Mouse (Mus musculus) embryonic facial prominence, embryonic 12.5 days (tissue): ENCODE results near the gene Ccdc85c. TPM values are rescaled to one million over a fixed set of nuclear protein-coding genes. Genes with fewer than 3 reads are reported as not detected.

Experiments
- ATAC-seq: fragments of 200-750 bp; cut with Nextera tagmentation; 2 replicates; pipeline ENCODE4 v1.8.0; 2017; ENCODE audit not compliant: insufficient number of reproducible peaks, insufficient read depth, low FRiP score, low TSS enrichment
- H3K27ac ChIP-seq: fragments of 300-500 bp; sonication (generic); 2 replicates; pipeline ENCODE4 v1.5.1; 2016; ENCODE audit warnings: mild to moderate bottlenecking
- H3K27me3 ChIP-seq: fragments of 300-500 bp; sonication (generic); 2 replicates; pipeline ENCODE4 v1.6.1; 2016; ENCODE audit warnings: mild to moderate bottlenecking, moderate library complexity
- H3K36me3 ChIP-seq: fragments of 300-500 bp; sonication (generic); 2 replicates; pipeline ENCODE4 v1.6.1; 2016; ENCODE audit warnings: mild to moderate bottlenecking
- H3K4me1 ChIP-seq: fragments of 300-500 bp; sonication (generic); 2 replicates; pipeline ENCODE4 v1.6.1; 2016
- H3K4me2 ChIP-seq: fragments of 300-500 bp; sonication (generic); replicated peaks from 2 replicates; pipeline ENCODE4 v1.6.1; 2016; ENCODE audit warnings: mild to moderate bottlenecking, moderate library complexity
- H3K4me3 ChIP-seq: fragments of 300-500 bp; sonication (generic); 2 replicates; pipeline ENCODE4 v1.5.1; 2016; ENCODE audit warnings: mild to moderate bottlenecking
- H3K9ac ChIP-seq: fragments of 300-500 bp; sonication (generic); 2 replicates; pipeline ENCODE4 v1.6.1; 2016; ENCODE audit warnings: mild to moderate bottlenecking, moderate library complexity
- H3K9me3 ChIP-seq: fragments of 300-500 bp; sonication (generic); 2 replicates; pipeline ENCODE4 v1.6.1; 2016; ENCODE audit warnings: mild to moderate bottlenecking, moderate library complexity
- WGBS: fragments of 180-500 bp; shearing (Covaris S2); methylation state at CpG from one replicate; pipeline ENCODE4 v1.1.7; 2016; 5-methylcytosine and 5-hydroxymethylcytosine counted together
- polyA plus RNA-seq: library from polyadenylated mRNA; unstranded; fragments of >200 nt; fragmentation: Nextera tagmentation; extraction: Ambion mirVana; gene quantifications from 2 replicates; pipeline ENCODE4 v1.2.1, GENCODE M21; 2016

The Ccdc85c gene
- polyA plus RNA-seq, 1 experiment from 2014 or later = 7.7 TPM

GRCm38 (mm10) chr12:108208726-108209438 is 66.3 kb downstream of the Ccdc85c start:
- peaks cover 30% of the 10 kb centered on the region for H3K36me3 ChIP-seq
- ATAC-seq = no peak
- no peaks in the 10 kb centered on the region for H3K9me3 ChIP-seq
- no peak overlapping the region for H3K4me3 ChIP-seq
- H3K27me3 ChIP-seq = no peaks in the 10 kb centered on the region
- no peak overlapping the region for H3K4me2 ChIP-seq
- peaks cover 22% of the 10 kb centered on the region for H3K4me1 ChIP-seq
- no peak overlapping the region for H3K27ac ChIP-seq
- no peak overlapping the region for H3K9ac ChIP-seq
- 34% methylated on average over 13 of the region's 13 CpGs for WGBS

- 90% methylated on average over 9 of the region's 9 CpGs for WGBS
- Histone ChIP-seq H3K36me3 (peaks cover 35% of the 10 kb centered on the region), H3K27ac (no peak overlapping the region), H3K4me3 (no peak overlapping the region), H3K9me3 (no peaks in the 10 kb centered on the region), H3K9ac (no peak overlapping the region), H3K4me1 (peaks cover 15% of the 10 kb centered on the region), H3K4me2 (no peak overlapping the region), H3K27me3 (no peaks in the 10 kb centered on the region)
- no peak for ATAC-seq
These were observed 67.0 kb downstream of the Ccdc85c start for GRCm38 (mm10) chr12:108208216-108208615.

GRCm38 (mm10) chr12:108206641-108207040 is 68.6 kb downstream of the Ccdc85c start:
- no peaks in the 10 kb centered on the region for H3K27me3 ChIP-seq
- peaks cover 51% of the 10 kb centered on the region for H3K36me3 ChIP-seq
- no peaks in the 10 kb centered on the region for H3K9me3 ChIP-seq
- peaks cover 3% of the 10 kb centered on the region; the same call in 1 of the 2 replicates for H3K4me1 ChIP-seq
- H3K4me3 ChIP-seq = no peak overlapping the region
- ATAC-seq = peak; percentile 29; the same call in 1 of the 2 replicates
- WGBS = 16% methylated on average over 5 of the region's 5 CpGs
- no peak overlapping the region for H3K9ac ChIP-seq
- H3K4me2 ChIP-seq = no peak overlapping the region
- H3K27ac ChIP-seq = no peak overlapping the region

- no peak overlapping the region for H3K4me2 ChIP-seq
- no peak overlapping the region for H3K9ac ChIP-seq
- ATAC-seq = no peak
- H3K9me3 ChIP-seq = no peaks in the 10 kb centered on the region
- H3K27ac ChIP-seq = no peak overlapping the region
- no peak overlapping the region for H3K4me3 ChIP-seq
- H3K36me3 ChIP-seq = peaks cover 66% of the 10 kb centered on the region
- 79% methylated on average over 12 of the region's 12 CpGs for WGBS
- no peaks in the 10 kb centered on the region for H3K27me3 ChIP-seq
- peaks cover 2% of the 10 kb centered on the region; the same call in 1 of the 2 replicates for H3K4me1 ChIP-seq
These were observed 70.2 kb downstream of the Ccdc85c start for GRCm38 (mm10) chr12:108204978-108205377.

- H3K36me3 ChIP-seq = peaks cover 77% of the 10 kb centered on the region
- H3K4me1 ChIP-seq = no peaks in the 10 kb centered on the region; the same call in 1 of the 2 replicates
These were observed 71.3 kb downstream of the Ccdc85c start for GRCm38 (mm10) chr12:108203895-108204294.

GRCm38 (mm10) chr12:108200094-108200493 is 75.1 kb downstream of the Ccdc85c start:
- Histone ChIP-seq H3K36me3 (peaks cover 91% of the 10 kb centered on the region), H3K4me3 (no peak overlapping the region), H3K27me3 (no peaks in the 10 kb centered on the region), H3K27ac (no peak overlapping the region), H3K4me1 (no peaks in the 10 kb centered on the region; the same call in 1 of the 2 replicates), H3K4me2 (no peak overlapping the region), H3K9ac (no peak overlapping the region), H3K9me3 (no peaks in the 10 kb centered on the region)
- no peak for ATAC-seq
- 84% methylated on average over 1 of the region's 1 CpGs for WGBS

More at GRCm38 (mm10) chr12:108203895-108204294, 71.3 kb downstream of the Ccdc85c start:
- Histone ChIP-seq H3K4me2 (no peak overlapping the region), H3K9me3 (no peaks in the 10 kb centered on the region), H3K27me3 (no peaks in the 10 kb centered on the region), H3K9ac (no peak overlapping the region), H3K27ac (no peak overlapping the region), H3K4me3 (no peak overlapping the region)
- ATAC-seq = no peak
- WGBS = 66% methylated on average over 8 of the region's 8 CpGs

- peaks cover 95% of the 10 kb centered on the region for H3K36me3 ChIP-seq
- no peak overlapping the region for H3K9ac ChIP-seq
- no peak overlapping the region for H3K27ac ChIP-seq
- no peaks in the 10 kb centered on the region for H3K4me1 ChIP-seq
- no peaks in the 10 kb centered on the region for H3K9me3 ChIP-seq
- no peaks in the 10 kb centered on the region for H3K27me3 ChIP-seq
- ATAC-seq = no peak
- no peak overlapping the region for H3K4me3 ChIP-seq
- no peak overlapping the region for H3K4me2 ChIP-seq
- 85% methylated on average over 4 of the region's 4 CpGs for WGBS
These were observed 76.8 kb downstream of the Ccdc85c start for GRCm38 (mm10) chr12:108198447-108198846.

- 96% methylated on average over 11 of the region's 11 CpGs for WGBS
- Histone ChIP-seq H3K4me1 (no peaks in the 10 kb centered on the region), H3K9ac (no peak overlapping the region), H3K9me3 (no peaks in the 10 kb centered on the region), H3K27ac (no peak overlapping the region), H3K4me2 (no peak overlapping the region), H3K4me3 (no peak overlapping the region), H3K36me3 (peaks cover 90% of the 10 kb centered on the region), H3K27me3 (no peaks in the 10 kb centered on the region)
- ATAC-seq = no peak
These were observed 79.5 kb downstream of the Ccdc85c start for GRCm38 (mm10) chr12:108195761-108196160.

- no peak overlapping the region for H3K4me3 ChIP-seq
- H3K4me2 ChIP-seq = no peak overlapping the region
- no peak overlapping the region for H3K9ac ChIP-seq
- peaks cover 89% of the 10 kb centered on the region for H3K36me3 ChIP-seq
- H3K27me3 ChIP-seq = no peaks in the 10 kb centered on the region
- WGBS = 93% methylated on average over 5 of the region's 5 CpGs
- no peak for ATAC-seq
- H3K4me1 ChIP-seq = no peaks in the 10 kb centered on the region
- H3K9me3 ChIP-seq = no peaks in the 10 kb centered on the region
- H3K27ac ChIP-seq = no peak overlapping the region
These were observed 81.3 kb downstream of the Ccdc85c start for GRCm38 (mm10) chr12:108193878-108194277.

- H3K9me3 ChIP-seq = no peaks in the 10 kb centered on the region
These were observed 87.6 kb downstream of the Ccdc85c start for GRCm38 (mm10) chr12:108187541-108188091.

GRCm38 (mm10) chr12:108181716-108182115 is 93.5 kb downstream of the Ccdc85c start:
- H3K9ac ChIP-seq = no peak overlapping the region
- peaks cover 16% of the 10 kb centered on the region for H3K36me3 ChIP-seq
- 90% methylated on average over 6 of the region's 6 CpGs for WGBS
- ATAC-seq = no peak
- H3K27me3 ChIP-seq = no peaks in the 10 kb centered on the region
- peaks cover 22% of the 10 kb centered on the region for H3K4me1 ChIP-seq
- no peaks in the 10 kb centered on the region for H3K9me3 ChIP-seq
- no peak overlapping the region for H3K4me3 ChIP-seq
- H3K27ac ChIP-seq = no peak overlapping the region
- H3K4me2 ChIP-seq = no peak overlapping the region

More at GRCm38 (mm10) chr12:108187541-108188091, 87.6 kb downstream of the Ccdc85c start:
- H3K4me1 ChIP-seq = no peaks in the 10 kb centered on the region
- WGBS = 92% methylated on average over 6 of the region's 6 CpGs
- H3K4me3 ChIP-seq = no peak overlapping the region
- H3K36me3 ChIP-seq = peaks cover 70% of the 10 kb centered on the region
- no peak overlapping the region for H3K27ac ChIP-seq
- H3K4me2 ChIP-seq = no peak overlapping the region
- no peak overlapping the region for H3K9ac ChIP-seq
- ATAC-seq = no peak
- H3K27me3 ChIP-seq = no peaks in the 10 kb centered on the region
